Mouse (Mus musculus) lung, postnatal 4 days (tissue): ENCODE measurements around the gene Rbfox1.
A peak's percentile ranks its signal among the peaks of the same experiment; 100 is the strongest.

ENCODE experiments used
- DNase-seq, 2 experiments: peaks; one replicate each; pipeline ENCODE4 v3.0.0; 2021

The Rbfox1 gene

DNA sequence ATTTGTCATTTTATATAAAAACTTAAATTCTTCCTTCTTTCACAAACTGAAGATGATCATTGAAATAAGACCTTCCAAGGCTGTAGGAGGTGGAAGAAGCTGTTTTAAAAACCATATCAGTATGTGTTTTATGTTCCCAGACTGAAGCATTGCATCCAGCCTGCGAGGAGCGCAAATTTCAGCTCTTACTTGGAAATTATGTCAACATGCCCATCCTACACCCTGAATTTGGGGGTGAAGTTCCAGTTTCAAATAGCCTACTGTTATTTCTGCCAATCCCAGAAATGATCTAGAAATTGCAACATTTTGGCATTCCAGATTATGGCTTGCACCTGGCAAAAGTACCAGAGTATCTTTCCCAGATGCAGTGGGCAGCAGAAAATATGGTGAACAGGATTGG is 1290.8 kb downstream of the Rbfox1 start:
- DNase-seq: no peak

DNA sequence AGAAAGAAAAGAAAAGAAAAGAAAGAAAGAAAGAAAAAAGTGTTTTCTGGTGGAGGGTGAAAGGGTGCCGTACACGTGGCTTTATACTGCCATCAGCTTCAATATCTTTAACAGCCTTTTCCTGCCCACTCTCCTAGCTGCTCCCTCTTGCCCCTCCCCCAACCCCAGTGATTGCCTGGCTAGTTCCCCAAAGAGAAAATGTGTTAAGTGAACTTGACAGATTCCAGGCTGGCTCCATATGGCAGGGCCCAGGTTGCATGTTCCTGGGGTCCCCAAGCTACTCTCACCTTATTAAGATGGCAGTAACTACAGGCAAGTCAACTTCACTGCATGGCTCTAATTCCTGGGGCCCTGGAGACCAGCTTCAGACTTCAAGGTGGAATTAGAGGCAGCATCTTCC is 1302.6 kb downstream of the Rbfox1 start:
- no peak for DNase-seq

DNA sequence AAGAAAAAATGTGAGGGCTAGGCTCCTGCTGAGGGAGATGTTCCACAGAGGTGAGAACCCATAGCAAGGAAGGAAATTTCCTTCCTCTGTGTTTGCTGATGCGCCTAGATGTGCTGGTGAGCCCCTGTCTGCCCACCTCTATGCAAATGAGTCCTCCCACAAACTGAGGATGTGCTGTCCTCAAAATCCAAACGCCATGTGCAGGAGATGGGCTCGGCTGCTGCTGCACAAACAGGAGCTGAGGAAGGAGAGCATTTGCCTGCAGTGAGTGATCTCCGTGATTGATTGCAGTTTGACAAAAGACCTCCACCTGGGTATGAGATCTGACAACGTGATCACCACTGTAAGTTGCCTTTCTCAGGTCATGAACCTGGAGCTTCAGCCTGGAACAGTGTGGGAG is 1308.4 kb downstream of the Rbfox1 start:
- no peak for DNase-seq

DNA sequence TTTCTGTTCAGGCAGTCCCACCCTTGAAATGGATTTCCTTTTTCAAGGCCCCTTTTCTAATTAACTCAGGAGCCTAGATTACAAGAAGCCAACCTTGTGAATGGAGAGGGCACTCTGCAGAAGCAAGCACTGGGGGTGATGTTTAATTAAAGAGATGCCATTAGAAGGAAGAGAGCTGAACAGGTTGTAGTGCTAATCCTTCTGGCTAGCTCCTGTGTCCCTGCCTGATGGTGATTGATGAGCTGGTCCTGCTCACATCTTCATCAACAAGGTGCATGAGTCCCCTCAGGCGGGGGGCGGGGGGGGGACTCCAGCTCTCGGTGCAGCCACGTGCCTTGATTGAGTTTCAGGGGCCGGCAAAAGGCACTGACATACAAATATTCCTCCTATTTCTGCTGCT is 1312.8 kb downstream of the Rbfox1 start:
- DNase-seq: no peak

DNA sequence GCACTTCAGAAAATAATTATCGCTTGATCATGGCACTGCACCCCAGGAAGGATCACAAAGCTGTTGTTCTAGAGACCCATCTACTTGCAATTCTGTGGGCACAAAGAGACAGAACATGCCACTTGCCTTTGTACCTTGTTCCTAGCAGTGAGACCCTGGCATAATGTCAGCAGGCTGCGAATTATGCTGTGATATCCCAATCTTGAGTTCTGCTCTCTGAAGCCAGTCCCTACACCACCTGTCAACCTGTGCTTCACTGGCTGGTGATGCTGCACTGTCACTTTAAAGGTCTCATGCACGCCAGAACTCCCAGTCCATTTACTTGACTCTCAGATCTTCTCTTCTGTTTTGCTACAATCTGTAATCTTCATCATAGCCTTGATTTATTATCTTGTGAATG is 1315.1 kb downstream of the Rbfox1 start:
- no peak for DNase-seq

DNA sequence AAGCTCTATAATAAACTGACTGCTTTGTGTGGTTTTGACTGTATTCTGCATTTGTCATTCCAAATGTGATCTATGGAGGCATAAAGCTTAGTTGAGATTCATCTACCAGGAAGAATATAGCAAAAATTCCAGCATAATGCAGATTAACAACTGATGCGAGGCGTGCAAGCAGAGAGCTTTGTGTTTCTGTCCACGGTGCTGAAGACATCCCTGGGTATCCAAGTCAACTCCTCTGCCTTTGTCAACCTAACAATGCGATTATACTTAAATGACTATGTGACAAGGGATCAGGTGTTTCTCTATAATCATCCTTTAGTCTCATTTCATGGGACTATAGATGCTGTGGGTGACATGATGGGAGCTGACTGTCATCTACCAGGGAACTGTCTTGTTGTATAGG is 1316.7 kb downstream of the Rbfox1 start:
- no peak for DNase-seq

DNA sequence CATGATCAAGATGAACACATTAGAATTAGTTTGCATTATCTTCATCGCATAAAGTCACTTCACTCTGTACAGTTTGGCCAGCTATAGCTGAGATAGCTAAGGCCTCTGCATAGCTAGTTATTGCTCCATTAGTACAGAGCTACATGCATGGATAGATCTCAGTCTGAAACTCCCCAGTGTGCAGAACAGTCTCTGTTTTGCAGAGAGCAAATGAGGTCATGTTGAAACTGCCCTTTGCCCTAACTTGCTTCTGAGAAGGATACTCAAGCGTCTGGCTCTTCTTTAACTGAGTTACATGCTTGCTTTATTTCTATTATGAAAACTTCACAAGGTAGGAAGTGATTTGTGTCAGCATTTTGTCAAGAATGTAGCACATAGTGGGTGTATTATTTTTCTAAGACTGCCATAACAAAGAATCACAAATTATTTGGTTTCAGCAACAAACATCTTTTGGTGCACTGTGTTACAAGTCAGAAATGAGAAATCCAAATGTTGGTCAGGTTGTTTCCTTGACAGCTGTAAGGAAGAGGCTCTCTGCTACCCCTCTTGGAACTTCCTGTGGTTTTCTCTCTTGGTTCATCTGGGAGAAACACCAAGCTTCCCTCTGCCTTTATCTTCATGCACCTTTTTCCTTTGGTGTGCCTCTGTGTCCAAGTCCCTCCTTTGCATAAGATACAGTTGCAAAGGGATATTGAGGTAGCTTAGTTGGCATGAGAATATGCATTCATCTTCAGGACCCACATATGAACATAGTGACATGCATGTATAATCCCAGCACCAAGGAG is 1321.2 kb downstream of the Rbfox1 start:
- DNase-seq: no peak

DNA sequence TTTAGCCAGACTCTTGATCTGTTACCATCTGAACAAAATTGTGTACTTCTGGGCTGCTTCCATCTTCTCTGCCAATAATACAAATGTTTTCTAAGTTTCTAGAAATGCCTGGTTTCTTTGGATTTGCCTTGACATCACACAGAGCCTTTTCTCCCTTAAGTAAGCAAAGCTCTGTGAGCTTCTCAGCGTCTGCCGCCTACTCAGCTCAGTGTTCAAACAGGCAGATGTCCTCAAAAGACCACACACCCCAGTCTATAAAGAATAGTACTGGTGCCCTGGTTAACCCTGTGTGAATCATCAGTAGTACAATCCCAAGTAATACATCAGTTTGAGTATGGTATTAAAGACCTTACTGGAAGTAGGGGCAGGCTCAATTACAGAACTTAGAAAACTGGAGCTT is 1322.4 kb downstream of the Rbfox1 start:
- no peak for DNase-seq

DNA sequence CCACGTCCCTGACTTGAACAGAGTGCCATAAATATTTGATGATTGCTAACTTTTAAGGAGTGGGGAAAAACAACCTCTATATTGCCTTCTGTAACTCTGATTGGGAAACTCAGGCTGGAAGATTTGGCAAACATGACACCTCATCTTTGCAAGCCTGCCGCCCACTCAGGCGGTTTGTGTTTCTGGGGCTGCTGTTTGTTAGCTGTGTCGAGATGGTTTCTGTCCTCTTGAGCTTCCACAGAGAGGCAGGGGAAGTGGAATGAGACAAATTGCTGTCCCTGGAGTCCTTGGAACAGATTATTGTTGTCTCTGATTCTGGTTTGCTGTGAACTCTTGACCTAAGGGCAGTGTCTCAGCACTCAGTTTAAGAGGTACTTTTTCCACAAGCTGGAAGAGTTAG is 1327.6 kb downstream of the Rbfox1 start:
- no peak for DNase-seq

DNA sequence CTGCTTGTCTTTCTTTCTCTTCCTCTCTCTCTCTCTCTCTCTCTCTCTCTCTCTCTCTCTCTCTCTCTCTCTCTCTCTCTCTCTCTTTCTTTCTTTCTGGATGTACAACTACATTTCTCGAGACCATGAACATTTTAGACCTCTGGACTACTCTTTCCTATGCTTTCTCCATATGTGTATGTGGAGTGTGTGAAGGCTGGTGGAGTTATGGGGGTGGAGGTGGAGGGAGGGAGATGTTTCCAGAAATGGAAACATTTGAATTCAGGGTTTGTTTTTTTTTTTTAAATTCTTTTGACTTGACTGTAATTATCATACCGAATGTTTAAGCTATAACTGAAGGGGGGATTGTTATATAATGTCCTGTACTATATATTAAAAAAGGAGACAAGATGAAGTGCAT is 1338.1 kb downstream of the Rbfox1 start:
- DNase-seq: no peak

DNA sequence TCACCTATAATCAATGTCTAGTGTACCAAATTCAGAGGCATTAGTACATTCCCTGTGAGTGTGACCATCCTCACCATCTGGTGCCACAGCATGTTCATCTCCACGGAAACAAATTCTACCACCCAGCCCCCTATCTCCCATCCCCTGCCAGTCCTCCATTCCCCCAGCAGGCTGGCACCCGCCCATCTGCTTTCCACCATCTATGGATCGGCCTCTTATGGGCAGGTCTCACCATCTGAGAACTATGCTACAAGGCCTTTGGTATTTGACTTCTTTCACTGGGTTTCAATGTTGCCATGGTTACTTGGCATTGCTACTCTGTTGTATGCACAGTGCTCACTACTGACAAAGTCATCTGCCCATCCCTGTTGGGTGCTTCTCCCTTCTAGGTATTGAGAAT is 1340.8 kb downstream of the Rbfox1 start:
- DNase-seq: no peak

DNA sequence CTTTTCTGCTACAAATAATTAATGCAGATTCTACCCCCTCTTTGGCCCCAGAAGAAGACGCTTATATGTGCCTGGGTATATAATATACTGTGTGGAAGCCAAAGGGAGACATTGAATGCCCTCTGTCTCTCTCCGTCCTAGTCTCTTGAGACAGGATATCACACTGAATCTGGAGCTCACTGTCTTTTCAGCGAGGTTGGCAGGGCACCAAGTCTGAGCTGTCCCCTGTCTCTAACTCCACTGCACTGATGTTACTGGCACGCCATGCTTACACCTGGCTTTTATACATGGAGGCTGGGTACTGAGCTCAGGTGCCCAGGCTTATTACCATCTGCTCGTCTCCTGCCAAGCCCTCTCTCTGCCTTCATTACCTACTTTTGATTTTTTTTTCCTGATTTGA is 1343.1 kb downstream of the Rbfox1 start:
- no peak for DNase-seq

DNA sequence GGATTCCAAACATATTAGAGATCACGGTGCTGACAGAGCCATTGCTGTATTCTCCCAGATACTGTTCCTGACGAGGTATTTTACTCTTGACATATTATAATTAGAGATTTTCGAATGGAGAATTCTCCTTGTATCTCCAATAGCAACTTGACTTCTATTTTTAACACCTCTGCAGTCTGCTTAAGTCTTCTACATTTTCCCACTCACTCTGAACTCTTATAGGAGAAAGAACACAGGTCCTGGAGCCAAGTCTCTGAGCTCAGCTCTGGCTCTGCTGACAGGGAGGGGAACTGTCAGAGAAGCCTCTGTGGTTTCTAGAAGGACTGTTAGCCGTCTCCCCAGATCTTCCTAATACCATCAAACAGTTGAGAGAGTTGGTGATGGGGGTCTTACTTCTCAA is 1344.1 kb downstream of the Rbfox1 start:
- no peak for DNase-seq

DNA sequence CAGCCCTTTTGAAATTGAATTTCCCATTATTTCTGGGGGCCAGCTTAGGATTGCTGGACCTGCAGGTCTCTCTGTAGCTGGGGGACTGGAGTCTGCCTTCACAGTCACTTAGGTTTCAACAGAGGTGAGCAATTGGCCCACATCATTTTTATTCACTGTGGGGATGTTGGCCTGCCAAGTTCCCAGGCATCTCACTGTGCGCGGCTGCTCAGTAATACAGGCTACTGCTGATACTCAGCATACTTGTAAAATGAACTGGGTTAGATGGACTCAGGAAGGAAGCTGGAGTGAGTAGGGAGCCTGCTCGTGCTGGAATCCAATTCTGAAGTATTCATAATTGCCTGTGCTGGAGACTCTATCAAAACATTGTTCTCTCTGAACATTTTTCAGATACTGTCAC is 1356.5 kb downstream of the Rbfox1 start:
- no peak for DNase-seq

DNA sequence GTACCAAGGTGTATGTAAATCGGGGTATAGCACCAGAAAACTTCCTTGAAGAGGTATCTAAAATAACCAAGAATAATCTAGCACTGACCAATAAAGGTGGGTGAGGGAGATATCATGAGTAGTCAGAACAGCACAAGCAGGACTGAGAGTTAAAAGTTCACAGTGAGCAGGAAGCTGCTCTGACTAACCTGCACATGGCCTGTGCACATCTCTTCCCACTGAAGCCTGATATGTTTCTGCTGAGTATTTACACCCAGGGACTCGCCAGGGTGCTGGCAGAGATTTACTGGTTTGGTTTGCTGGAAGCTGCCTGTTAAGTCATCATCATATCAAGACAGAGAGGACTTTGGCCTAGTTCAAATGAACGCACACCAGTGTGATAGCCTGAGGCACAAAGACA is 1357.3 kb downstream of the Rbfox1 start:
- DNase-seq: no peak

DNA sequence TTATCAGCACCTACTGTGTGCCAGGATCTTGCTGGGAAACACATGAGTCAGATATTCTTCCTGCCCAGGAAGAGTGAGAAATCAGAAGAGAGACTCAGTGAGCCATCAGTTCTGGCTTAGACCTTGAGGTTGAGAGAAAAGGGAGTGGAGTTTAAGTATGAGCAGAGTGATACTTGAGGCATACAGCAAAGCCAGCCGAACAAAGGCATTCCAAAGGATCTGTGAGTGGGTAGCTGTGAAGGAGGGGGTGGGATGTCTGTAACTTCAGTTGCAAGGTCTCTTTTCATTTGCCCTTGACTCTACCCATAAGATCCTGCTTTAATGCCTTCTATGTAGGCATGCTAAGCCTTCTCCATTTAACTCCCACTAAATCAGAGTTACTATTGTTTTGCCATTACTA is 1359.2 kb downstream of the Rbfox1 start:
- no peak for DNase-seq

DNA sequence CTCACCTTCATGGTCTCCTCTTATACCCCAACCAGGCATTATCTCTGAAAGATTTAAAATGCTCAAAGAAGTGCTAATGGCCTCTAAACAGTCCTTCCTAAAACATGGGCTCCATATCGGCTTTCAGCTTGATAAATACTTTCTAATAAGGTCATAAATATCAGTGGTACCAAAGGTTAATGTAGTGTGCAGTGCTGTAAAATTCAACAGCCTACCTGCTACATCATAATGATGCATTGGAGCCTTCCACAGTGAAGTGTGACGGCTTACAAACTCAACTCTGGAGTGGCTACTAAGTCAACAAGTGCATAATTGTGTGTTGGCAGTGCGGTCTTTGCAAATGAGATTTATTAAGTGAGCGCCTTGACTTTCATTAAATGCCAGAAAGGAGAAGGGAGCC is 1366.5 kb downstream of the Rbfox1 start:
- DNase-seq: no peak

DNA sequence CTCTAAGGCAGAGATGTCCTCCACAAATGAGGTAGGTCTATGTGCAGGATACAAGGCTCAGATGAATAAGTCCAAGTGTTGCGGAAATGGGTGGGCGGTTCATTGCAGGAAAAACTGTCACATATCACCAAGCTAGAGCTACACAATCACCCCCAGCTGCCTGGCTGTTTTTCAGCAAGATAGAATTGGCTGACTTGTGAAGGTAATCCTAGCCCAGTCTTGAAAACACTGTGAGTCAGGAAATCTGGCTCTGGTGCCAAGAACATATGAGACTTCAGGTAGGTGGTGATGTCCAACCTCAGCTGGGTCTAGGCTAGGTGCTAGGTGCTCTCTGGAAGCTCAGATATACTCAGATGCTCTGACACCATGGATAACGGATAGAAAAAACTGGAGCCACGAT is 1372.2 kb downstream of the Rbfox1 start:
- no peak for DNase-seq

DNA sequence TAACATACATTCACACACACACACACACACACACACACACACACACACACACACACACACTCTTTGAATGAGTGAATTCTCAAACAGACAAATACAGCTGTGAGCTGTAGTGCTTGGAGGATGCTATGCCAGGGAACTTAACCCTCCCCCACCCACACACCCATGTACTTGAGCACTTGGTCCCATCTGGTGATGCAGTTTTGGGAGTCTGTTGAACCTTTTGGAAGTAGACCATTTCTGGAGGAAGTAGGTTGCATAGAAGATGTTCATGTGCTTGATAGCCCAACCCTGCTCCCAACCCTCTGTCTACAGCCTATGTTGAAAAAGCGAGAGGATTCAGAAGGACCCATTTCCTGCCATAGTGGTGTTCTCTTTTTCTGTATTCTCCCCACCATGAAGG is 1378.1 kb downstream of the Rbfox1 start:
- no peak for DNase-seq

DNA sequence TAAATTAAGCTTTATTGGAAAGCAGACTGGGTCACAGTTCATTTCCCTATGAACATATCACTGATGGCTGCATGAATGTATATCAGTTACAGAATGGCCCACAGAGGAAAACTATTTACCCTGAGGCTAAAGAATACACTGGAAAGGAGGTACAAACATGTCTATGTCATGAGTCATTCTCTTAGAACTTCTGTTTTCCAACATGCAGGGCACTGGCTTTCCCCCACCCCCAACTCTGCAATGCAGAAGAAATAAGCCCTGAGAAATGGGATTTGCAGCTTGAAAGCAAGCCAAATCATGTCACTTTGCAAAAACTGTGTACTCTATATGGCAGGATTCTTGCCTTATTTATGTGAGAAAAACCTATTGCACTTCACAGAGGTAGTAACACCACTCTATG is 1380.6 kb downstream of the Rbfox1 start:
- DNase-seq: no peak

DNA sequence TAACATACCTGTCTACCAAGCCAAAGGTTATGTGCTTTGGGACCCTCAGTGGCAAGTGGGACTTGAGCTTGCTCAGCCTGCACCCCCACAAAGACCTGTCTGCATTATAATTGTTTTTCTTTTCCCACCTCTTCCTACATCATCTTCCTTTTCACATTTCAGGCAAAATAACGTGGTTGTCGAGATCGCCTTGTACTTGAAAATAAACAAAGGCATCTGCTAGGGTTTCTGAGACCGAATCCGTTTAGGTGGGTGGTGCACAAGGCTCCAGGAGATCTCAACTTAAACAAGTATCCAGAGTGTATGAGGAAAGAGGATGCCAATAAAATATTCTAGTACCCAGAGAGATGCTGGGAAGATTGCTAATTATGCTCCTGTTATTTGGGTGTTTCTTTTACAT is 1390.3 kb downstream of the Rbfox1 start:
- DNase-seq: no peak

DNA sequence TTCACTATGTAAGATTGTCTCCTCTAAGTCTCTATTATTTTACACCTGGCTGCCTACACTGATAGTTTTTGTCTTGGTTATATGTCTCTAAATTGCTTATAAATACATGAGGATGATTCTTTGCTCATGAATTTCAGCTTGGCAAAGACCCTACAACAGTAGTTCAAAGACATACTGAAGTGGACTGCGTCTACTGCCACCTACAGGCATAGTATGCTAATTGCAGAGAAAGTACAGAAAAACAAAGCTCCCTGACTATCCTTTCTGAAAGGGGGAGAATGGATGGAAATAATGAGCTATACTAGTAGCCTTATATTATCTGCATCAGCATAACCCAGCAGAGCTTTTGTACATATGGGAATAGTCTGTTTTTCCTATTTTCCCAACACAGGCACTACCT is 1390.7 kb downstream of the Rbfox1 start:
- no peak for DNase-seq

DNA sequence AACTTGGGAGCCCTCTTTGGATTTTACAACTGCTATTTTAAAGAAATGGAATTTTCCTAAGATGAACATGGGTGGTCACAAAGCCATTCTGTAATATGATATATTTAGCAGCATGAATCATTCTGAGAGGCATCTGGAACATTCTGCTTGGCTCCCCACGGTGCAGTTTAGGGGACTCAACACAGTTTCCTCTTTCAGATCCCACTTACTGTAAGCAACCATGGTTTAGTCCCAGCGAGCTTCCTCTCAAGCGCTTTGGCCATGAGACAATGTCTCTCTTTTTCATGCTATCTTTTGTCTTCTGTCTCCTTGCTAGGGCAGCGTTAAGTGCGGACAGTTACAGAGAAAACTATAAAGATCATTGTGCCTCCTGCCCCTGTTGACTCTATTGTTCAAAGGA is 1394.4 kb downstream of the Rbfox1 start:
- DNase-seq: peak; percentile 5 to 20

DNA sequence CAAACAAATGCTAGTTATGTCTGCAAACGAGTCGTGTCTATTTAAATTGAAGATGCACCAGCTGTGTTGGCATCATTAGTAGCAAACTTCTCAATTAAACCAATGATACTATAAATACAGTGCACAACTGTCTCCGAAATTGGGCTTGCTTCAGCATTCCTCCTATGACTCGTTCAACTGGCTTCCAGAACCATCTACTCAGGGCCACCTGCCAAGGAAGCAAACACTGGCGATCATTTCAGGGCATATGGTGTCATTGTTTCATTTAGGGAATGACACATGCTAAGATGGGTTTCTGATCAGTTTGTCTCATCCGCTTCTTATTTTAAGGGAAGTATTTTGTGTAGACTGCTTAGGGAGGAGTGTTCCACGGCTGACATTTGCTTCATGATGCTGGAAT is 1397.1 kb downstream of the Rbfox1 start:
- DNase-seq: peak; percentile 10 to 29

DNA sequence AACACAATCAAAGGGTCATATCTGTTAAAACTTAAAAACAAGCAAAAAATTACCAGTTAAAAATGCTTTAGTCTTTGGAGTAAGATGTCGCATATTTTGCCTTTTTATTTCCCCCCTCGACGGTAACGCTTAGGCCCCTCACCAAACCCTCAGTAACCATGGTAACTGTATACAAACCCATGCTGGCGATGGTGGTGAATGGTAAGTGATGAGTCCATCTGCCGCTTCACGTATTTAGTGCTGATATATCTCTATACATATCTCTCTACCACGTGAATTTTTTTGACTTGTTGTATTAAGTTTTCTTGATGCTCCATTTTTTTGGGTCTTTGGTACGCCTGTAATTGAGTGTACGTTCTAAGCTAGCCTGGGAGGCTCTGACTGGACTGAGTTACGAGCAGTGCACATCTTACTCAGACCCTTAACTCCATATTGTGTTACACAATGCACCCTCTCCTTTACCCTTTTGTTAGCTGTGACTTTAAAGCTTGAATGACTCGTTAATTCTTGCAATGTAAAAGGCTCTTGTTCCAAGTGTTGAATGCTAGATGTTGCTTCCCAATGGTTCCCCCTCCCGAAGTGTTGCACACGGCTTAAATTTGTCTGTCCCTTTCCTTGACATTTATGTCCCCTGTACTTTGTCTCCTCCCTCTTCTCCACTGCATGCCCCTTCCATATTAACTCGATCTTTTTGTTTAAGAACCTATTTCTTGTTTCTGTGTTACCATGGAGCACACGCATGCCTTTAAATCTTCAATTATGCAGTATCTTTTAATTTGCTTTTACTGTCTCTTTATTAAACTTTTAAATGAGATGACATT is 1408.0 kb downstream of the Rbfox1 start:
- DNase-seq: no peak
